Mouse (Mus musculus): Measurements from ENCODE around the gene Cxcr4.

GRCm38 (mm10) chr1:128616586-128616985, 24.5 kb upstream of the Cxcr4 start:
- TF ChIP-seq CTCF (IDR thresholded peaks at IDR 0.05; ENCODE audit: low read depth, low read length), result no peak
- TF ChIP-seq POLR2A (IDR thresholded peaks at IDR 0.05; ENCODE audit: borderline replicate concordance, low read depth, low read length), result no peak

All from bone marrow macrophage, adult 2 months (primary cell).